Mouse (Mus musculus) hematopoietic stem cell, adult 5-6 weeks (primary cell): Measurements from ENCODE around the gene Prrc2a. TPM values are rescaled to one million over a fixed set of nuclear protein-coding genes. Genes with fewer than 3 reads are reported as not detected.
"Not testable (repeated sequence)": the region's sequence is repeated elsewhere in the genome, so short reads cannot be mapped to it uniquely, and the experiment has no call there.

Experiments
- ATAC-seq, 2 experiments: fragments of 125-278 bp in 1 of 2; replicated peaks in 1 of 2; 2 replicates each; pipeline ENCODE4 v1.8.0; 2016 to 2017; ENCODE audit warnings: inconsistent platforms in 2 of 2, mild to moderate bottlenecking in 2 of 2, moderate number of reproducible peaks in 2 of 2, low read depth in 1 of 2, moderate TSS enrichment in 1 of 2; ENCODE audit not compliant: low FRiP score in 2 of 2, poor library complexity in 2 of 2, severe bottlenecking in 2 of 2, insufficient read depth in 1 of 2, low TSS enrichment in 1 of 2
- total RNA-seq: library from RNA; stranded (forward); fragments of 172-1452, 232-1000 nt; gene quantifications from 2 replicates; pipeline ENCODE4 v1.2.3, GENCODE M21; 2017

Gene Prrc2a
- total RNA-seq, 1 experiment from 2014 or later: 65.9 TPM

- no peak for ATAC-seq
Measured at GRCm38 (mm10) chr17:35125578-35125977, 39.1 kb downstream of the Prrc2a start.

GRCm38 (mm10) chr17:35125081-35125480, 39.6 kb downstream of the Prrc2a start:
- ATAC-seq: no peak; a peak in 1 of 4 replicates

- not testable (repeated sequence) for ATAC-seq
Measured at GRCm38 (mm10) chr17:35124261-35124896, 40.3 kb downstream of the Prrc2a start.

GRCm38 (mm10) chr17:35123287-35123686, 41.4 kb downstream of the Prrc2a start:
- ATAC-seq: not testable (repeated sequence)

GRCm38 (mm10) chr17:35121871-35122303, 42.8 kb downstream of the Prrc2a start, which contains the start of gene Csnk2b:
TSS of gene Csnk2b (minus strand) at chr17:35122053.
- ATAC-seq: peak in 1 of 2 experiments; percentile 11; a peak in 1 of 4 replicates

GRCm38 (mm10) chr17:35121143-35121799, 43.4 kb downstream of the Prrc2a start, which contains the start of gene Gpank1:
TSS of gene Gpank1 (plus strand) at chr17:35121455.
- ATAC-seq: peak; percentile 88 to 89

- ATAC-seq: no peak; a peak in 1 of 4 replicates
Measured at GRCm38 (mm10) chr17:35120745-35121142, 44.0 kb downstream of the Prrc2a start.

GRCm38 (mm10) chr17:35115046-35116019, 49.4 kb downstream of the Prrc2a start, which contains the start of gene Ly6g5b:
TSS of gene Ly6g5b (minus strand) at chr17:35115428.
- ATAC-seq: peak; percentile 48 to 72

GRCm38 (mm10) chr17:35111774-35112173, 52.9 kb downstream of the Prrc2a start:
- no peak for ATAC-seq

GRCm38 (mm10) chr17:35108097-35108496, 56.6 kb downstream of the Prrc2a start, which contains the start of gene Ly6g5c:
TSS of gene Ly6g5c (plus strand) at chr17:35108279.
- ATAC-seq: no peak

GRCm38 (mm10) chr17:35106522-35106921, 58.2 kb downstream of the Prrc2a start:
- ATAC-seq: no peak

GRCm38 (mm10) chr17:35105740-35106389, 58.8 kb downstream of the Prrc2a start:
- no peak for ATAC-seq

GRCm38 (mm10) chr17:35104754-35105153, 59.9 kb downstream of the Prrc2a start:
- no peak; a peak in 1 of 4 replicates for ATAC-seq

GRCm38 (mm10) chr17:35104079-35104478, 60.6 kb downstream of the Prrc2a start:
- ATAC-seq: no peak

- no peak for ATAC-seq
Measured at GRCm38 (mm10) chr17:35103221-35103690, 61.4 kb downstream of the Prrc2a start.

GRCm38 (mm10) chr17:35102299-35102698, 62.4 kb downstream of the Prrc2a start:
- no peak for ATAC-seq

GRCm38 (mm10) chr17:35101161-35101560, 63.5 kb downstream of the Prrc2a start:
- ATAC-seq: no peak
